Mouse (Mus musculus) embryonic fibroblast, embryonic 13.5 days (primary cell): ENCODE data around the gene Atg101. TPM values are rescaled to one million over a fixed set of nuclear protein-coding genes. Genes with fewer than 3 reads are reported as not detected.
"Not testable (repeated sequence)": the region's sequence is repeated elsewhere in the genome, so short reads cannot be mapped to it uniquely, and the experiment has no call there.

ENCODE experiments used
- H3K27ac ChIP-seq: 2 replicates; pipeline ENCODE4 v1.5.1; 2012; ENCODE audit warnings: low read length, control low read depth, inconsistent platforms; ENCODE audit not compliant: insufficient read depth
- H3K4me1 ChIP-seq: 2 replicates; pipeline ENCODE4 v1.6.1; 2011; ENCODE audit warnings: low read length; ENCODE audit not compliant: control insufficient read depth, insufficient read depth
- H3K4me3 ChIP-seq: 2 replicates; pipeline ENCODE4 v1.5.1; 2011; ENCODE audit warnings: mild to moderate bottlenecking, control low read depth, low read length; ENCODE audit not compliant: insufficient read depth
- CTCF ChIP-seq: IDR thresholded peaks from 2 replicates; pipeline ENCODE4 v1.5.1; 2011; ENCODE audit warnings: mild to moderate bottlenecking, control low read depth, low read length, moderate library complexity, borderline replicate concordance; ENCODE audit not compliant: insufficient read depth
- POLR2A ChIP-seq: IDR thresholded peaks from 2 replicates; pipeline ENCODE4 v1.6.1; 2011; ENCODE audit warnings: low read depth, mild to moderate bottlenecking, control low read depth, low read length, moderate library complexity
- polyA plus RNA-seq: library from polyadenylated mRNA; stranded (reverse); fragments of >200 nt; gene quantifications from 2 replicates; pipeline ENCODE4 v1.2.4, GENCODE M21; 2011; ENCODE audit warnings: low read depth; ENCODE audit not compliant: missing spikeins, insufficient read length

Atg101 gene
- polyA plus RNA-seq, 1 experiment = 21.3 TPM

- H3K4me1 ChIP-seq = peaks cover 16% of the 10 kb centered on the region
- no peak for TF ChIP-seq POLR2A
- TF ChIP-seq CTCF = no peak
- peak overlapping the region; percentile 92 for H3K27ac ChIP-seq
- no peak overlapping the region for H3K4me3 ChIP-seq
These were observed 36.0 kb downstream of the Atg101 start for GRCm38 (mm10) chr15:101320010-101320617.

- TF ChIP-seq CTCF = no peak
- no peak for TF ChIP-seq POLR2A
These were observed 36.6 kb downstream of the Atg101 start for GRCm38 (mm10) chr15:101320618-101321041.

GRCm38 (mm10) chr15:101321126-101321525, 37.1 kb downstream of the Atg101 start:
- no peak overlapping the region for H3K4me3 ChIP-seq

More at GRCm38 (mm10) chr15:101320618-101321041, 36.6 kb downstream of the Atg101 start:
- no peak overlapping the region for H3K4me3 ChIP-seq
- peaks cover 16% of the 10 kb centered on the region for H3K4me1 ChIP-seq
- H3K27ac ChIP-seq = peak overlapping the region; percentile 92

GRCm38 (mm10) chr15:101322106-101322505, 38.0 kb downstream of the Atg101 start:
- no peak for TF ChIP-seq CTCF
- H3K4me3 ChIP-seq = no peak overlapping the region
- H3K4me1 ChIP-seq = peaks cover 16% of the 10 kb centered on the region
- H3K27ac ChIP-seq = no peak overlapping the region

More at GRCm38 (mm10) chr15:101321126-101321525, 37.1 kb downstream of the Atg101 start:
- no peak for TF ChIP-seq CTCF
- no peak for TF ChIP-seq POLR2A
- Histone ChIP-seq H3K4me1 (peaks cover 16% of the 10 kb centered on the region), H3K27ac (peak overlapping the region; percentile 92)

GRCm38 (mm10) chr15:101322640-101323039, 38.6 kb downstream of the Atg101 start:
- no peak overlapping the region for H3K4me3 ChIP-seq

GRCm38 (mm10) chr15:101323511-101323910, 39.4 kb downstream of the Atg101 start:
- no peak for TF ChIP-seq POLR2A
- no peak overlapping the region for H3K4me3 ChIP-seq
- H3K27ac ChIP-seq = no peak overlapping the region
- H3K4me1 ChIP-seq = peaks cover 16% of the 10 kb centered on the region

More at GRCm38 (mm10) chr15:101322640-101323039, 38.6 kb downstream of the Atg101 start:
- TF ChIP-seq CTCF (no peak), POLR2A (no peak)
- Histone ChIP-seq H3K27ac (no peak overlapping the region), H3K4me1 (peaks cover 16% of the 10 kb centered on the region)

- H3K27ac ChIP-seq, H3K4me3 ChIP-seq: not testable (repeated sequence)
- peaks cover 19% of the 10 kb centered on the region for H3K4me1 ChIP-seq
These were observed 40.3 kb downstream of the Atg101 start for GRCm38 (mm10) chr15:101324409-101324808.

GRCm38 (mm10) chr15:101325991-101326534, 42.0 kb downstream of the Atg101 start:
- Histone ChIP-seq H3K4me1 (peaks cover 12% of the 10 kb centered on the region), H3K4me3 (no peak overlapping the region), H3K27ac (no peak overlapping the region)
- TF ChIP-seq POLR2A = no peak
- no peak for TF ChIP-seq CTCF

GRCm38 (mm10) chr15:101327282-101327681, 43.2 kb downstream of the Atg101 start:
- TF ChIP-seq POLR2A = no peak
- peak; percentile 82; the same call in 1 of the 2 replicates for TF ChIP-seq CTCF
- Histone ChIP-seq H3K4me3 (no peak overlapping the region), H3K4me1 (peaks cover 7% of the 10 kb centered on the region), H3K27ac (no peak overlapping the region)

GRCm38 (mm10) chr15:101328876-101329563, 44.9 kb downstream of the Atg101 start:
- H3K27ac ChIP-seq = no peak overlapping the region; the same call in 1 of the 2 replicates
- H3K4me1 ChIP-seq = peaks cover 7% of the 10 kb centered on the region
- no peak for TF ChIP-seq CTCF
- TF ChIP-seq POLR2A = no peak
- no peak overlapping the region for H3K4me3 ChIP-seq
